Mouse (Mus musculus) testis, adult 2 months (tissue): Measurements from ENCODE around the gene Exosc10.

Experiments used
- CTCF ChIP-seq: fragments of 200-500 bp; IDR thresholded peaks from 2 replicates; pipeline ENCODE4 v1.5.1; 2012; ENCODE audit warnings: low read depth, mild to moderate bottlenecking, inconsistent platforms, low read length, moderate library complexity; ENCODE audit not compliant: control insufficient read depth, insufficient read depth, insufficient replicate concordance
- POLR2A ChIP-seq: fragments of 200-500 bp; IDR thresholded peaks from 2 replicates; pipeline ENCODE4 v1.6.1; 2012; ENCODE audit warnings: low read depth, mild to moderate bottlenecking, inconsistent platforms, low read length, moderate library complexity; ENCODE audit not compliant: control insufficient read depth

GRCm38 (mm10) chr4:148518235-148518795 lies 39.9 kb upstream of the Exosc10 start:
- TF ChIP-seq POLR2A, result no peak
- TF ChIP-seq CTCF, result no peak
